Mouse (Mus musculus): Measurements from ENCODE around the gene Dst. TPM values are rescaled to one million over a fixed set of nuclear protein-coding genes. Genes with fewer than 3 reads are reported as not detected.

The Dst gene
- total RNA-seq, 2 experiments from 2014 or later, result 317 TPM

DNA sequence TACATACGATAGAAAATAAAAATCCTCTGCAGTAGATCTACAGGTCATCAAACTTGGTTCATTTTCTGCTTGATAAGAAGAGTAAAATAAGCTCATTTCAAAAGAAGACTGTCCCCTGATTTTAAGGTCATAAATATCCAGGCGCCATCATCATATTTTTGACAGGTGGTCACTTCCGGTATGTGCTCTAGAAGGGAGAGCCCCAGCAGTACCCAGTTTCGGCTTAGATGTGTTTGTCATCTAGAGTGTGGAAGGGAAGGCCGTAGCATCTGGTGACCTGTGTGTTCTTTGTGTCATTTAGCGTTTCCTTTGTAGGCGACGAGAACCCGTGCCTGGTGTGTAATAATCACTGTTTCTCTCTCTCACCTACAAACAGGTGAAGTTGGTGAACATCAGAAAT, 209.0 kb downstream of the Dst start:
- intact Hi-C loops (cut with DNase I), result no loop called here
- no peak for DNase-seq

- no peak for DNase-seq
- intact Hi-C loops (cut with DNase I), result no loop called here
Observed at GRCm38 (mm10) chr1:34117709-34118108, 209.7 kb downstream of the Dst start.

GRCm38 (mm10) chr1:34120066-34120465, 212.0 kb downstream of the Dst start:
- intact Hi-C loops (cut with DNase I), result loop anchor here (1.0 kb wide), 1 partner anchor 44 kb away; no protein-coding TSS in a partner anchor
- peak in 1 of 2 experiments; percentile 51 for DNase-seq

DNA sequence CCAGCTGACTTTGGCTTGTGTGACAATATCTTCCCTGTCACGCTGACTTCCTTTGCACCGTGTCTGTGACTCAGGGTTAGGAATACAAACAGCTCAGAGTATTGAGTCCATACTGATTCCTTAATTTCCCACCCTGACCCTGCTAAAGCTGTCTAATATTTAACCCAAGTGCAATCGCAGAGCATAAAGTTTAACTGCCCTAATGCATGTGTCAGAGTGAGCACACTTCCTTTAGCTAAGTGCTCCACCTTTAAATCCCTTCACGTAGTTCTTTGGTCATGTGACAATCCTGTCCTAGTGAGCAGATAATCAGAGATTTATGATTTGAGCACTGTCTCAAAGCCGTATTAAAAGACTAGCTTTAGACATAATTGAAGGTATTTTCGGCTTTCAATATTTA, 212.6 kb downstream of the Dst start:
- DNase-seq, result no peak
- intact Hi-C loops (cut with DNase I), result loop anchor here (1.0 kb wide), 1 partner anchor 44 kb away; no protein-coding TSS in a partner anchor

GRCm38 (mm10) chr1:34121157-34122015, 213.4 kb downstream of the Dst start:
- DNase-seq, result peak; percentile 84 to 90
- intact Hi-C loops (cut with DNase I), result no loop called here

DNA sequence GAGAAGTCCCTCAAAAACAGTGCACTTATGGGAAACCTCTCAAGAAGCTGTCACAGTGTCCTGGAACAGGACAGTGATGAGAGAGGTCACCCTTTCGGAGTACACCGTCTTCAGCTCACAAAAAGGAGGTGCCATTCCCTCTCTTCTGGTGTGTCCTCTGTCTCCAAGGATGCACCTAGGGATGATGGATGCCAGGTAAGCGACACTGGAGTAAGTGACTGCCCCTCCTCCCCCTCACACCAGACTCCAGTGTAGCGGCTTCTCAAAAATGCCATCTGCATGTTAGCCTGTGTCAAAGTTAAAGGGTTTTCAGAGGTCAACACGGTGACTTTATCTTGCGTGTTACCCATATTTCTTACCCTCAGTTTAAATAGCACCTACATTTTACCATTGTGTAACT, 214.2 kb downstream of the Dst start:
- DNase-seq, result no peak
- intact Hi-C loops (cut with DNase I), result no loop called here

DNA sequence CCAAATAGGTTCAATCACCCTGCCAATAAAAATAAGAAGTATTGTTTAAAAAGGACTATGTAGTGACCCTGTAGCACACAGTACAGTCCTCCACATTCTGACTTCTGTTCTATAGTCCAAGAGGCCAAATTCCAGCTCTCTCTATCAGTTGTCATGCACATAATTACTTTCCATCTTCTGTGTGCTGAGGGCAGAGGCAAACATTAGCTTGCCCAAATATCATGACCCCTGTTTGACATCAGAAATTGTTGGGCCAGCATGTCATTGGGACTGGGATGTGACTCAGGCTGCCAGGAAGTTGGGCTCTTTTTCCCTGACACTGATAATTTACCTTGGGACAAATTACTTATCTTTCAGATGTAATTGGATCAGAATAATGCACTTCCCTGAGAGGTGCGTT, 214.9 kb downstream of the Dst start:
- intact Hi-C loops (cut with DNase I), result no loop called here
- DNase-seq, result no peak

DNA sequence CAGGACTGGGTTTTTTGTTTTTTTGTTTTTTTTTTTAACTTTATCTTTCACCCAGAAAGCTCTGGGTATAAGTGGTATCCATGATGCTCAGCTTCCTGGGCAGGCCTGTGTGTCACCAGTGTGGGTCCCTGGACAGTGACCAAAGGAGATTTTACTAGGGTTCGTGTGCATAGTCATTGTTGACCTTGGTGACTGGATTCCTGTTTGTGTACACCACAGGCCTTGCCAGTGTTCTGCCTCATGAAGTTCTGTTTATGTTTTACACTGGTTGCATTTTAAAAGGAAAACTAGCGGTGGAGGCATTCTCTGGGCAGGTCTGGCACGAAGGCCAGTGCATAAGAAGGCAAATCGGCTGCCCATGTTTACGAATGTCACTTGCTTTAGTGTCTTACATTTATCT, 215.3 kb downstream of the Dst start:
- no peak for DNase-seq
- intact Hi-C loops (cut with DNase I), result no loop called here

DNA sequence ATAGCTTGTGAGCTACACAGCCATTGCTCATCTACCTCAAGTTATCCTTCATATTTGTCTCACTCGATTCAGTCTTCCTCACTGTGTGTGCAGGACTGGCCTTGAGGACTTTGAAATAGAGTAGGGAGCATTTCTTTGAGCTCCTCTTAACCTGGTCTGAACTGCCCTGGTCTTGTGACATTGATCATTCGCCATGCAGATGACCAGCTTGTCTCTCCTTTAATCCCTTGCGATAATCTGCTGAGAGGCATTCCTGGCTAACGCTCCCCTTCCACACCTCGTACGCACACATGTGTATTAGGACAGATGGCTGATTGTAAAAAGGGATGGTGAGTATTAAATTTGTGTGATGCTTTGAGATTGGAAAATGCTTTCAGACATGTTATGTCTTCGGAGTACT, 216.4 kb downstream of the Dst start:
- no peak for DNase-seq
- intact Hi-C loops (cut with DNase I), result loop anchor here (2.0 kb wide), 1 partner anchor 16 kb away; no protein-coding TSS in a partner anchor

DNA sequence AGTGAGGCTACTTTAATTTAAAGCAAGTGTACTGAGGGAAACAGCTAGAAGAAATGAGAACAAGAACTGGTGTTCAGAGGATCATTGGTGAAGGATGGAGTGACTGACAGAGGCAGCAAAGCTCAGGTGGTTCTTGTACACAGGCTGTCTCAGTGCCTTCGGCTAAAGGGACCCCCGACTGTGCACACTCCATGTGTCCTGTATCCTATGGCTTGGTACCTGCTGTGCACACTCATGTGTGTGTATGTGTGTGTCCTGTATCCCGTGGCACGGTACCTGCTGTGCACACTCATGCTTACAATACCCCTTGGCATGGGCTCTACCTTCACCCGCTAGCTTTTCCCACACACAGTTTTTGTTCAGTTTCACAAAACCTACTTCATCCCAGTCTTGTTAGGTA, 217.1 kb downstream of the Dst start:
- intact Hi-C loops (cut with DNase I), result loop anchor here (2.0 kb wide), 1 partner anchor 16 kb away; no protein-coding TSS in a partner anchor

GRCm38 (mm10) chr1:34127714-34128474, 219.9 kb downstream of the Dst start:
- no peak for DNase-seq
- intact Hi-C loops (cut with DNase I), result no loop called here

More for the DNA sequence above, 217.1 kb downstream of the Dst start:
- no peak for DNase-seq

DNA sequence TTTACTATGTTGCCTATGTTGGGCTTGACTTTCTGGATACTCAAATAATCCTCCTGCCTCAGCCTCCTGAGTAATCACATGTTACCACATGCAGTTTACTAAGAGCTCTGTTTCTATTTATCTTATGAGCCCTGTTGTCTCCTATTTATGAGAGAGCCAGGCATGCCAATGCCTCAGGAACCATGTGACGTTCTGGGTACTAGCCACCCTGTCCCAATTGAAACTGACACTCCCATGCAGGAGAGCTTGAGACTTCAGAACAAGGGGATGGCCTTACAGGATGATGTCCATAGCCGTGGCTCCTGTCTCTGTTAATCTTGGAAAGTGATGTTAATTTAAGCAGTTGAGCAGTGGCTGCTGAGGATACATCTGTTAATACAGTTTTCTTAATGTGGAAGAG, 220.8 kb downstream of the Dst start:
- no peak for DNase-seq
- intact Hi-C loops (cut with DNase I), result no loop called here

- intact Hi-C loops (cut with DNase I), result no loop called here
- peak in 1 of 2 experiments; percentile 55 for DNase-seq
Observed at GRCm38 (mm10) chr1:34129691-34130090, 221.7 kb downstream of the Dst start.

- DNase-seq, result no peak
- intact Hi-C loops (cut with DNase I), result no loop called here
Observed at GRCm38 (mm10) chr1:34130804-34131203, 222.8 kb downstream of the Dst start.

GRCm38 (mm10) chr1:34132875-34133274, 224.8 kb downstream of the Dst start:
- DNase-seq, result no peak
- intact Hi-C loops (cut with DNase I), result no loop called here

- intact Hi-C loops (cut with DNase I), result no loop called here
- DNase-seq, result no peak
Observed at GRCm38 (mm10) chr1:34135535-34135934, 227.5 kb downstream of the Dst start.

DNA sequence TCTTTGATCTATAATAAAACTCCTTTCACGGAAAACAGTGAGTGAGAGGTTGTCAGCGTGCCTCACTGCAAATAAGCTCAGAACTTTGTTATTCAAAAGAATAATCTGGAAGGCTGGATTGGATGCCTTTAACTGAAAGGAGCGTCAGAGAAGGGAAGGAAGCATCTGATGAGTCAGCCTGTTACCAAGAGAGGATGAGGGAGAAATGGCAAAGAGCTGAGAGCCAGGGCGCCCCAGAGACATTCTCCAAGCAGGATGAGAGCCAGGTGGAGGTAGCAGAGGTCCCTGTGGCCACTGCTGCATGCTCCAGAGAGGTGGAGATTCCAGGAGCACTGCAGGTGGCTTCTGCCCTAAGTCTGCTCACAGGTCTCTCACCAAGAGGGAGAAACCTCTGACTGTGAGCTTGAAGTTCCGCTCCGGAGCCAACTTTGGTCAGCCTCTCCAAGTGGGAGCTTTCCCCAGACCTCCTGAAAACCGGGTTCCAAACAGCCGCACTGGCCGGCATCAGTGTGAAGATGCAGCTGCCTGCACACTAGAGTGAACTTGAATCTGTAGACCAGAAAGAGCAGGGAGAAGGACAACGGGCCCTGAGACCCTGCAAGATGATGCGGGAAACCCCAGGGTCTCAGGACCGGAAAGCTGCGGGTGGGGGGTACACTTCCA, 231.3 kb downstream of the Dst start:
- intact Hi-C loops (cut with DNase I), result no loop called here

DNA sequence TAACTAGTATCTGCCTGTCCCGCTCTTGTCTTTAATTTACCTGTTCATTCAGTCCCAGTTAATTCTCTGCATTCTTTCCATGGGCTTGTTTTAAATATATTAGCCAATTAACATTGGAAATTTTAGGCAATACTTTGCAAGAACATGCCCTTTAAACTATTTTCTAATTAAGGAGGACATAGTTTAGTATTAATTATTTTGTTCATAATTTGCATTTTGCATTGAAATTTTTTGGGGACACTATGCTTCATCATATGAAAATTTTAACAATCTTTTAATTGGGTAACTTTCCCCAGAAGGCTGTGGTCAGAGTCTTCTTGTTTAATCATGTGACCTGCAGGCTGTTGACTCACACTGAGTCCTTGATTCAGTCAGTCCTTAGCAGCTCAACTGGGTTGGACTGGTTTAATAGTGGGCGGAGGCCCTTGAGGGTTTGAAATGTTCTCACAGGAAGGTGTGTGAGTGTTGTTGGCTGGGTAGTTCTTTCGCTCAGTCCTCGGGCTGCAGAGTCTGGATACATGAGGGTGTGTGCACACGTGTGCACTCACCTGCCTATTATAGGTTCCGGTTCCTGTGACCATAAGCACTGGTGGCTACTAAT, 231.9 kb downstream of the Dst start:
- DNase-seq, result no peak
- intact Hi-C loops (cut with DNase I), result loop anchor here (2.0 kb wide), 1 partner anchor 15 kb away; no protein-coding TSS in a partner anchor

More for the DNA sequence above, 231.3 kb downstream of the Dst start:
- DNase-seq, result no peak

GRCm38 (mm10) chr1:34140686-34141085, 232.7 kb downstream of the Dst start:
- peak in 1 of 2 experiments; percentile 44 for DNase-seq
- intact Hi-C loops (cut with DNase I), result loop anchor here (2.0 kb wide), 1 partner anchor 16 kb away; no protein-coding TSS in a partner anchor

DNA sequence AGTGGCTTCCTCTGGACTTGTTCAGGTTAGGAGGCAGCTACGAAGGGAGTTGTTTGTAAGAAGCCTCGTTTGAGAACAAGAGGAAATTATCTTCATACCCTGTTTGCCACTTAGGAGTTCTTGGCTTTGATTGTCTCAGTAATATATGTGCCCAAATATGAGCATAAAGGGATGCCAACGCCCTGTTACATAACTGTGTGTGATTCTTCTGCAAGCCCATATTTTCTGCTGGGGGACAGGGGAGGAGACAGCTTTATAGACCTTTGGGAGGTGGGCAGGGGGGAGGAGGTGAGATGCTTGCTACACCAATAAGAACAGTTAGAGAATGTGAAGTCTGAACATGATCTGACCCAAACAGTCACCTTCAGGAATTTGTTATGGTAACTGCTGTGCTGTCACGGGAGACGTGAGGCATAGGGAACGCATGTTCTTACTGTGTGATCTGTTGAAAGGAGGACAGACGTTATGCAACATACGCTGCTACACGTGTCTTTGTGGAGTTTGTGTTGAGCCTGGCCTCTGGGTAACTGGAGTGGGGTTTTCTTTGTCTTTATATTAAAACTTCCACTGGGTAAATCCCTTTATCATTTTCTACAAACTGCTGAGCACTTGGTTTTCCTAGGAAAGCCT, 235.0 kb downstream of the Dst start:
- DNase-seq, result no peak
- intact Hi-C loops (cut with DNase I), result no loop called here
